Mouse (Mus musculus): ENCODE measurements around the gene Ovol2.

DNA sequence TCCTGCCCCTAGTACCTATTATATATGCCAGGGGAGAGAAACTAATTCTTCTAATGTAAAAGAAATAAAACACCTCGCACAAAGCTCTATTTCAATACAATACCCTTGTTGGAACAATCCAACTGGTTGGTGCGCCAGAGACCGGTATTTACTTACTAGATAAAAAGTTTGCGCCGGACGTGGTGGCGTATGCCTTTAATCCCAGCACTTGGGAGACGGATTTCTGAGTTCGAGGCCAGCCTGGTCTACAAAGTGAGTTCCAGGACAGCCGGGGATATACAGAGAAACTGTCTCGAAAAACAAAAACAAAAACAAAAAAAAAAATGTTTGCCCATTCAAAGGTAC is 62.7 kb downstream of the Ovol2 start:
- no peak for TF ChIP-seq CTCF (IDR thresholded peaks at IDR 0.05; ENCODE audit: low read depth, low read length)
- TF ChIP-seq POLR2AphosphoS5 (IDR thresholded peaks at IDR 0.05; ENCODE audit: insufficient replicate concordance, low read depth, low read length): no peak
- no peak for TF ChIP-seq GATA1 (IDR thresholded peaks at IDR 0.05; ENCODE audit: borderline replicate concordance, low read length)
